Mouse (Mus musculus) liver, embryonic 14.5 days (tissue): Measurements from ENCODE around the gene Arntl2. TPM values are rescaled to one million over a fixed set of nuclear protein-coding genes. Genes with fewer than 3 reads are reported as not detected.

ENCODE experiments used
- ATAC-seq: fragments of 200-750 bp; cut with Nextera tagmentation; 2 replicates; pipeline ENCODE4 v1.8.0; 2017; ENCODE audit warnings: moderate number of reproducible peaks, mild to moderate bottlenecking, moderate library complexity; ENCODE audit not compliant: insufficient read depth
- DNase-seq, 3 experiments: peaks; one replicate each; pipeline ENCODE4 v3.0.0-alpha.2; 2012 to 2013; ENCODE audit warnings: low read depth in 3 of 3, low spot score in 3 of 3
- H3K27ac ChIP-seq: fragments of 300-500 bp; sonication (generic); 2 replicates; pipeline ENCODE4 v1.5.1; 2014; ENCODE audit warnings: moderate library complexity, mild to moderate bottlenecking, control low read depth, inconsistent platforms
- H3K27me3 ChIP-seq: fragments of 300-500 bp; sonication (generic); 2 replicates; pipeline ENCODE4 v1.6.1; 2014; ENCODE audit warnings: mild to moderate bottlenecking, low read length, moderate library complexity; ENCODE audit not compliant: control insufficient read depth, insufficient read depth
- H3K36me3 ChIP-seq: fragments of 300-500 bp; sonication (generic); replicated peaks from 2 replicates; pipeline ENCODE4 v1.6.1; 2014; ENCODE audit warnings: low read depth; ENCODE audit not compliant: control insufficient read depth, insufficient read depth
- H3K4me1 ChIP-seq, 2 experiments: fragments of 200-500 bp in 1 of 2; fragments of 300-500 bp in 1 of 2; sonication (generic) in 1 of 2; replicated peaks; 2 replicates each; pipeline ENCODE4 v1.6.1; 2012 to 2014; ENCODE audit warnings: antibody characterized with exemption in 1 of 2, inconsistent platforms in 1 of 2, low read length in 1 of 2; ENCODE audit not compliant: control insufficient read depth in 2 of 2, insufficient read depth in 2 of 2
- H3K4me2 ChIP-seq: fragments of 300-500 bp; sonication (generic); 2 replicates; pipeline ENCODE4 v1.6.1; 2014; ENCODE audit warnings: low read depth, mild to moderate bottlenecking, control low read depth, moderate library complexity
- H3K4me3 ChIP-seq, 2 experiments: fragments of 200-500 bp in 1 of 2; fragments of 300-500 bp in 1 of 2; sonication (generic) in 1 of 2; 2 replicates each; pipeline ENCODE4 v1.5.1; 2012 to 2014; ENCODE audit warnings: low read depth in 2 of 2, low read length in 2 of 2, mild to moderate bottlenecking in 2 of 2, control low read depth in 1 of 2, inconsistent platforms in 1 of 2, moderate library complexity in 1 of 2; ENCODE audit not compliant: insufficient read depth in 1 of 2
- H3K9ac ChIP-seq: fragments of 300-500 bp; sonication (generic); replicated peaks from 2 replicates; pipeline ENCODE4 v1.6.1; 2014; ENCODE audit warnings: mild to moderate bottlenecking, control low read depth, moderate library complexity
- H3K9me3 ChIP-seq: fragments of 300-500 bp; sonication (generic); 2 replicates; pipeline ENCODE4 v1.6.1; 2016; ENCODE audit warnings: low read length, mixed read lengths; ENCODE audit not compliant: control insufficient read depth
- CTCF ChIP-seq: IDR thresholded peaks from 2 replicates; pipeline ENCODE4 v1.5.1; 2016; ENCODE audit warnings: antibody characterized with exemption, low read depth, control low read depth
- EP300 ChIP-seq: IDR thresholded peaks from 2 replicates; pipeline ENCODE4 v1.6.1; 2016; ENCODE audit warnings: antibody characterized with exemption, low read depth
- WGBS: fragments of 180-500 bp; shearing (Covaris S2); extraction: QIAGEN DNeasy Blood & Tissue Kit; methylation state at CpG from one replicate; pipeline ENCODE4 v1.1.7; 2014; ENCODE audit not compliant: insufficient replicate concordance; 5-methylcytosine and 5-hydroxymethylcytosine counted together
- polyA plus RNA-seq, 2 experiments: library from polyadenylated mRNA; depleted of rRNA in 1 of 2; stranded (reverse) in 1 of 2; unstranded in 1 of 2; fragments of >200 nt; fragmentation: Nextera tagmentation in 1 of 2; extraction: Ambion mirVana in 1 of 2; gene quantifications; 2 replicates each; pipeline versions ENCODE4 v1.2.1 to v1.2.3; 2012 to 2014

Arntl2 gene
- polyA plus RNA-seq, 2 experiments: 0.08 to 0.49 TPM

DNA sequence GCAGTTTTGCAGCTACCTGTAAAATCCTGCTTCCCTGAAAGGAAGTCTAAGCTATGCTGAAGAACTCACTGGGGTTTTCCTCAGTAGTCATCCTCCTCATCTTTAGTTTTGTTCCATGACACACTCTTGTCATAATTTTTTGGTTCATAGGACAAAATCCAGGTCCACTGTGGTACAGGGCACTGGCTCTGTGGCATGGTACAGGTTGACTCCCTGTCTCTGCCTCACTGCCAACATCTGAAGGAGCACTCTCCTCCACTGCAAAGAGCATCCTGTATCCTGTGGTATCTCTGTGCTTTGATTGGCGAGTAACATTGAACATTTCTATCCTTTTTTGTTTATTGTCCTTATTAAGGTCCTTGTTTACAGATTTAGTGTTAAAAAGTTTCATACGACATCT is 43.7 kb upstream of the Arntl2 start:
- ATAC-seq (no peak), DNase-seq (no peak)
- no peak overlapping the region for H3K4me2 ChIP-seq
- H3K4me1 ChIP-seq: peaks cover 2 to 4% of the 10 kb centered on the region in 2 experiments; a peak in 3 of 4 replicates
- H3K27ac ChIP-seq: no peak overlapping the region
- 62% methylated on average over 2 of the region's 2 CpGs for WGBS
- no peak overlapping the region for H3K9ac ChIP-seq
- no peaks in the 10 kb centered on the region for H3K27me3 ChIP-seq
- H3K9me3 ChIP-seq: no peaks in the 10 kb centered on the region
- H3K36me3 ChIP-seq: no peaks in the 10 kb centered on the region
- no peak overlapping the region for H3K4me3 ChIP-seq
- TF ChIP-seq EP300 (no peak), CTCF (no peak)

DNA sequence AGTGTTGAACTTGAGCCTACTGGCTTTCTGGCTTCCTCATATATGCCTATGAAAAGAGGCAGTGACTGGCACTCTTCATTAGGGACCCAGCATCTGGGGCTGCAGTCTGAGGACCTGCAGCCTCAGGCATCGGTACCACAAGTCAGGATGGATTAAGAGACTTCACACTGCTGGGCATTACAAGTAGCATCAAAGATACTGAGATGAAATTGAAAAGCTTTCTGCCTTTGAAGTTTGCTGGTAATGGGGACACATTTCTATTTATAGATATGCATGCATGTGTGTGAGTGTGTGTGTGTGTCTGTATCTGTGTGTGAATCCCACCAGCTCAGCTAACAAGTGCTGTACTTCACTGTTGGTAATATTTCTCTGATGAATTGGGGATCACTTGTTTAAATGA is 43.2 kb upstream of the Arntl2 start:
- 88% methylated on average over 1 of the region's 1 CpGs for WGBS
- Histone ChIP-seq H3K36me3 (no peaks in the 10 kb centered on the region), H3K27ac (no peak overlapping the region), H3K4me1 (peaks cover 2 to 4% of the 10 kb centered on the region in 2 experiments; a peak in 3 of 4 replicates), H3K9me3 (no peaks in the 10 kb centered on the region), H3K4me3 (no peak overlapping the region), H3K27me3 (no peaks in the 10 kb centered on the region), H3K4me2 (no peak overlapping the region), H3K9ac (no peak overlapping the region)
- ATAC-seq (no peak), DNase-seq (no peak)
- TF ChIP-seq EP300: no peak
- TF ChIP-seq CTCF: no peak

DNA sequence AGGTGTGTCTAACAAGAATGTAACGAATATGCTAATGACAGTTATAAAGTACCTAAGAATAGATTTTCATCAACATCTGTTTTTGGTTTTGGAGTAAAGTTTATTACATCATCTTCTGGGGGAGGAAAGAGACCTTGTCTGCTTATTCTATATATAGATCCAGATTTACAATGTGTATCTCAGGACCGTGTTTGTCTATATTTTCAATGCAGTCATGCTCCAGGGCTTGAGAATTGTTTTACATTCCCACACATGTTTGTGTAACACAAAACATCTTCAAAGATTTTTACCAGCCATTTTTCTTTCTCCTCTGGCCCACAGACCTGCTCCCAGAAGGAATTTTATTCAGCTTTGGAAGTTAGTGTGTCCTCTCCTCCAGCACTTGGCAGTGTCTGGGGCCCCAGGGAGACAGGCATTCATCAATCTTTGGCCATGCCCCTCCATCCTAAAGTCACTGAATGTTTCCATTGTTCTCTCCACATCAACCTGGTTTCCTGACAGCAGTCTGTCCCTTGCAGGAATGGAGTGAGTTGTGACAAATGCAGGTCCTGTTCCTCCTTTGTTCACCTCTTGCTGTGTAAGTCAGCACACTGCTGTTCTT is 42.2 kb upstream of the Arntl2 start:
- Histone ChIP-seq H3K9me3 (no peaks in the 10 kb centered on the region), H3K4me1 (peaks cover 2 to 4% of the 10 kb centered on the region in 2 experiments; a peak in 3 of 4 replicates), H3K9ac (no peak overlapping the region), H3K4me2 (no peak overlapping the region), H3K36me3 (no peaks in the 10 kb centered on the region), H3K27ac (no peak overlapping the region), H3K4me3 (no peak overlapping the region), H3K27me3 (no peaks in the 10 kb centered on the region)
- no peak for TF ChIP-seq CTCF
- 68% methylated on average over 2 of the region's 2 CpGs for WGBS
- no peak for ATAC-seq
- no peak for DNase-seq

DNA sequence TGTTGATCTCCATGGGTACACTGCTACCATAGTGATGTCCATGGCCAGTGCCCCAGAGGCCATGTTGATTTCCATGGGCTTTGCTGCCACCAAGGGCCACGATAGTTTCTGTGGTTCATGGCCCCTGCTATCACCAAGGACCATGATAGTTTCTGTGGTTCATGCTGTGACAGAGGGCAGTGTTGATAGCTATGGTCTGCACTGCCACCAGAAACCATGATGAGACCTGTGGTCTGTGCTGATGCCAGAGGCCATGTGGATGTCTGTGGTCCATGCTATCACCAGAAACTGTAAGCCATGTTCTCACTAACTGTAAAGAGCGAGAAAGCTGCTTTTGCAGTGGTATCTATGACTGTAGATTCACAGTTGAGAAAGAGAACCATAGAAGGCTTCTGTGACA is 40.7 kb upstream of the Arntl2 start:
- no peaks in the 10 kb centered on the region for H3K36me3 ChIP-seq
- ATAC-seq: peak; percentile 57; the same call in 1 of the 2 replicates

DNA sequence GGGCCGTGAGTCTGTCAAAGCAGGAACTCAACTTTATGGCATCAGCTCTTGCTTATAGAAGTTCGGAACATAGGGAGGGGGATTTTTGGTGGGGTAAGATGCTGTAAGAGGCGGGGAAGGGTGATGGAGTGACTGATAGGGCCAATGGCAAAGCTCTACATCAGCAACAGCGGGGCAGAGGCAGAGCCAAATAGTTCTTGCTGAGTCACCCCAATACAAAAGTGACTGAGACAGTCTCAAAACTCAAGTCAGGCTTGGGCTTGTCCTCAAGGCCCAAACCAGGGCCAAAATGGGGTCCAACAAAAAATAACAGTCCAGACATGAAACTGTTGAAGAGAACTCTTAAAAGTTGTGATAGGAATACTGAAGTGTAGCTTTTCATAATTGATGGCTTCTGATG is 40.2 kb upstream of the Arntl2 start:
- no peaks in the 10 kb centered on the region for H3K27me3 ChIP-seq
- WGBS: 74% methylated on average over 4 of the region's 4 CpGs
- H3K9me3 ChIP-seq: no peaks in the 10 kb centered on the region
- H3K9ac ChIP-seq: no peak overlapping the region
- H3K4me1 ChIP-seq: peaks cover 2 to 4% of the 10 kb centered on the region in 2 experiments; a peak in 3 of 4 replicates
- H3K4me2 ChIP-seq: no peak overlapping the region
- no peak overlapping the region for H3K27ac ChIP-seq
- TF ChIP-seq EP300 (no peak), CTCF (no peak)
- DNase-seq (no peak), ATAC-seq (no peak)
- H3K4me3 ChIP-seq: no peak overlapping the region
- H3K36me3 ChIP-seq: no peaks in the 10 kb centered on the region

More for the DNA sequence above, 40.7 kb upstream of the Arntl2 start:
- Histone ChIP-seq H3K4me3 (no peak overlapping the region), H3K9me3 (no peaks in the 10 kb centered on the region), H3K4me2 (no peak overlapping the region), H3K27me3 (no peaks in the 10 kb centered on the region), H3K4me1 (peaks cover 2 to 4% of the 10 kb centered on the region in 2 experiments; a peak in 3 of 4 replicates), H3K9ac (no peak overlapping the region), H3K27ac (no peak overlapping the region)
- 23% methylated on average over 2 of the region's 2 CpGs for WGBS
- peak in 1 of 3 experiments; percentile 3 for DNase-seq
- TF ChIP-seq CTCF (no peak), EP300 (no peak)
